Mouse (Mus musculus) bone marrow, adult 2 months (tissue): ENCODE data around the gene Cxcr1.

Experiments
- CTCF ChIP-seq: fragments of 200-500 bp; IDR thresholded peaks from 2 replicates; pipeline ENCODE4 v1.5.1; 2011; ENCODE audit warnings: low read length, control low read depth; ENCODE audit not compliant: control insufficient read depth, insufficient read depth
- POLR2A ChIP-seq: fragments of 200-500 bp; IDR thresholded peaks from 2 replicates; pipeline ENCODE4 v1.6.1; 2011; ENCODE audit warnings: low read depth, mild to moderate bottlenecking, control low read depth, low read length, borderline replicate concordance; ENCODE audit not compliant: control insufficient read depth

- no peak for TF ChIP-seq POLR2A
- TF ChIP-seq CTCF = no peak
Observed at GRCm38 (mm10) chr1:74230992-74231391, 36.6 kb upstream of the Cxcr1 start.
